Mouse (Mus musculus) liver, embryonic 11.5 days (tissue): ENCODE measurements around the gene Olfr876. TPM values are rescaled to one million over a fixed set of nuclear protein-coding genes. Genes with fewer than 3 reads are reported as not detected.

ENCODE experiments used
- ATAC-seq: fragments of 200-750 bp; cut with Nextera tagmentation; replicated peaks from 2 replicates; pipeline ENCODE4 v1.8.0; 2017; ENCODE audit warnings: moderate number of reproducible peaks, mild to moderate bottlenecking, moderate TSS enrichment, moderate library complexity; ENCODE audit not compliant: low FRiP score
- DNase-seq: peaks from one replicate; pipeline ENCODE4 v3.0.0-alpha.2; 2017; ENCODE audit warnings: low spot score
- H3K27ac ChIP-seq: fragments of 300-500 bp; sonication (generic); 2 replicates; pipeline ENCODE4 v1.5.1; 2014; ENCODE audit warnings: mild to moderate bottlenecking, low read depth, low read length, control low read depth
- H3K27me3 ChIP-seq: fragments of 300-500 bp; sonication (generic); replicated peaks from 2 replicates; pipeline ENCODE4 v1.6.1; 2014; ENCODE audit warnings: low read length, mixed read lengths; ENCODE audit not compliant: control insufficient read depth, insufficient read depth
- H3K36me3 ChIP-seq: fragments of 300-500 bp; sonication (generic); 2 replicates; pipeline ENCODE4 v1.6.1; 2014; ENCODE audit warnings: mild to moderate bottlenecking, low read length, moderate library complexity, mixed read lengths; ENCODE audit not compliant: control insufficient read depth, insufficient read depth
- H3K4me1 ChIP-seq: fragments of 300-500 bp; sonication (generic); replicated peaks from 2 replicates; pipeline ENCODE4 v1.6.1; 2014; ENCODE audit warnings: low read length, mixed read lengths; ENCODE audit not compliant: control insufficient read depth, insufficient read depth
- H3K4me2 ChIP-seq: fragments of 300-500 bp; sonication (generic); 2 replicates; pipeline ENCODE4 v1.6.1; 2014; ENCODE audit warnings: mild to moderate bottlenecking, control low read depth, moderate library complexity
- H3K4me3 ChIP-seq: fragments of 300-500 bp; sonication (generic); 2 replicates; pipeline ENCODE4 v1.5.1; 2014; ENCODE audit warnings: low read depth, low read length, control low read depth
- H3K9ac ChIP-seq: fragments of 300-500 bp; sonication (generic); 2 replicates; pipeline ENCODE4 v1.6.1; 2014; ENCODE audit warnings: low read depth, low read length, control low read depth
- H3K9me3 ChIP-seq: fragments of 300-500 bp; sonication (generic); 2 replicates; pipeline ENCODE4 v1.6.1; 2016; ENCODE audit warnings: low read length, inconsistent platforms, mixed read lengths; ENCODE audit not compliant: control insufficient read depth
- WGBS: fragments of 180-500 bp; shearing (Covaris S2); extraction: QIAGEN DNeasy Blood & Tissue Kit; methylation state at CpG from one replicate; pipeline ENCODE4 v1.1.7; 2014; 5-methylcytosine and 5-hydroxymethylcytosine counted together
- polyA plus RNA-seq: library from polyadenylated mRNA; unstranded; fragments of >200 nt; fragmentation: Nextera tagmentation; extraction: Ambion mirVana; gene quantifications from 2 replicates; pipeline ENCODE4 v1.2.1, GENCODE M21; 2014

Gene Olfr876
- polyA plus RNA-seq, 1 experiment from 2014 or later, result not detected

GRCm38 (mm10) chr9:37802055-37802454 lies 776 bp upstream of the Olfr876 start:
- H3K36me3 ChIP-seq, result no peaks in the 10 kb centered on the region
- DNase-seq, result no peak
- H3K4me3 ChIP-seq, result no peak overlapping the region
- 70% methylated on average over 4 of the region's 4 CpGs for WGBS
- H3K9ac ChIP-seq, result no peak overlapping the region
- no peak overlapping the region for H3K27ac ChIP-seq
- H3K4me1 ChIP-seq, result no peaks in the 10 kb centered on the region
- ATAC-seq, result no peak
- H3K27me3 ChIP-seq, result no peaks in the 10 kb centered on the region
- H3K4me2 ChIP-seq, result no peak overlapping the region
- no peaks in the 10 kb centered on the region for H3K9me3 ChIP-seq

DNA sequence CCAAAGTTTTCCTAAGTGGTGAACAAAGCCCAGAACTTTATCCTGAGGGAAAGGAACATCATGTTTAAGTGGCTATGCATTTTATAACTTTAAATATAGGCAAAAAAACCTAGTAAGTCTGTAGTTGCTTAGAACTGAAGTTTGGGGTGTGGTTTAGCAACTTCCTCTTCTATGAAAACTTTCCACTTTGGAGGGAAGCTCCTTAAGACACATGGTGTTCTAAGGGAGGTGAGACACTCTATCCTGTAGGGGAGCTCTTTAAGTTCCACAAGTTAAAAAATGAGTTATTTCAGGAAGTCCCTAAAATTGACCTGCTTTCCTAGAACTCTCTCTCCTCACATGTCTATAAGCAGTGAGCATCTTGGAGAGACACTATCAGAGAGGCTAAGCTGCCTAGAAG lies 4.4 kb downstream of the Olfr876 start:
- DNase-seq, result no peak
- Histone ChIP-seq H3K4me1 (no peaks in the 10 kb centered on the region), H3K4me3 (no peak overlapping the region), H3K4me2 (no peak overlapping the region), H3K27ac (no peak overlapping the region), H3K9me3 (no peaks in the 10 kb centered on the region), H3K27me3 (no peaks in the 10 kb centered on the region), H3K9ac (no peak overlapping the region), H3K36me3 (no peaks in the 10 kb centered on the region)
- no peak for ATAC-seq

DNA sequence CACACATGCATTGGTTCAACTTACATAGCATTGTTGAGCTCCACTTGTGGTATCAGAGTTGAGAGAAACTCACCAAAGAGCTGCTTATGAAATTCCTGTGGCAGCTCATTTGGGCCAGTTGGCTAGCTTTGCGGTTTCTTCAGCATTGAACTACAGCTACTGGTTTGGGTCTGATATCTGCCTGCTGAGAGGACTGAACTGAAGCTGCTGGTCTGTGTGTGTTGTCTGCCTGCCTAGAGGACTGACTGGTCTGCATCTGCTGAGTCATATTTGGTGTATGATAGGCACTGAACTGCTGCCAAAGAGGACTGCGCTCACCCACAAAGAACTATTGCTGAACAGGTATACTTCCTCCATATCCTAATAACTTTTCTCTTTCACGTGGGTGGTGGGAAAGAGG lies 5.6 kb downstream of the Olfr876 start:
- H3K4me2 ChIP-seq, result no peak overlapping the region
- no peak overlapping the region for H3K27ac ChIP-seq
- WGBS, result 77% methylated on average over 3 of the region's 3 CpGs
- no peak for DNase-seq
- no peaks in the 10 kb centered on the region for H3K36me3 ChIP-seq
- no peak for ATAC-seq
- H3K9me3 ChIP-seq, result no peaks in the 10 kb centered on the region
- H3K9ac ChIP-seq, result no peak overlapping the region
- no peak overlapping the region for H3K4me3 ChIP-seq
- no peaks in the 10 kb centered on the region for H3K4me1 ChIP-seq
- H3K27me3 ChIP-seq, result no peaks in the 10 kb centered on the region

DNA sequence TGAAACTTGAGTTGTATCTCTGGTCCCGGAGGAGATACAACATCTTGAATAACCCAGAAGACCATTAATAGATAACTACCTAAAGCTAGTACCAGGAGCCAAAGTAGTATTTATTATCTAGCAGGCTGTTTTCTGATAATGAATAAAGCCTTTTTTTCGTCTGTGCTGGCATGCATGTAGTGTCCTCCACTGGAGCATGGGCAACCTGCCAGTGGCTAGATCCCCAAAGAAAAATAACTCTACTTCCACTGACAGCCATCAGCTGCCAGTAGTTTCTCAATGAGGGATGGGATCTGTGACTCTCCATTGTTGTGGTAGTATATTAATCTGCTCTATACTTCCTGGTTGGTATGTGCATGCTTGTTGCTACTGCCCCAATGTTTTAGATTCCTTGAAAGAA lies 6.1 kb downstream of the Olfr876 start:
- 74% methylated on average over 2 of the region's 2 CpGs for WGBS
- no peaks in the 10 kb centered on the region for H3K27me3 ChIP-seq
- no peak for ATAC-seq

DNA sequence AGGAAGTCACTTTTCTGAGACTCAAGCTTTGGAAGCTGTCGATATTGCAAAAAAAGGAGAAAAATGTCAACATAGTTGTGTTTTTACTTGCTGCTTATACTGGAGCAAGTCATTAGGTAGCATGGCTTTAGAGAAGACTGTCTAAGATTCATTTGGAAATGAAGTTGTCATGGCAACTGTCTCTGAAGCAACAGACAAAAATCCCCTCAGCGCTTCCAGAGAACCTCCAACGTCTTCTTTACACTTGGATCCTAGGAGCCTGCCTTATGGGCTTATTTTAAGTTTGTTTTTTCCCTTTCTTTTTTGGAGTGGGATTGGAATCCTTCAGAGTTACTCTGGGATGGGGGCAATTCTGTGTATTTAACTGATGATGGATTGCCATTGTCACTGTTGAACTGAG lies 11.9 kb downstream of the Olfr876 start:
- no peaks in the 10 kb centered on the region for H3K9me3 ChIP-seq
- no peaks in the 10 kb centered on the region for H3K4me1 ChIP-seq
- no peak for ATAC-seq
- DNase-seq, result no peak
- no peak overlapping the region for H3K27ac ChIP-seq
- H3K9ac ChIP-seq, result no peak overlapping the region
- WGBS, result 91% methylated on average over 3 of the region's 3 CpGs
- H3K36me3 ChIP-seq, result no peaks in the 10 kb centered on the region
- no peaks in the 10 kb centered on the region for H3K27me3 ChIP-seq
- no peak overlapping the region for H3K4me3 ChIP-seq
- no peak overlapping the region for H3K4me2 ChIP-seq

More for the DNA sequence above, 6.1 kb downstream of the Olfr876 start:
- H3K9me3 ChIP-seq, result no peaks in the 10 kb centered on the region
- no peak overlapping the region for H3K27ac ChIP-seq
- no peak overlapping the region for H3K9ac ChIP-seq
- DNase-seq, result no peak
- no peaks in the 10 kb centered on the region for H3K36me3 ChIP-seq
- H3K4me2 ChIP-seq, result no peak overlapping the region
- no peak overlapping the region for H3K4me3 ChIP-seq
- H3K4me1 ChIP-seq, result no peaks in the 10 kb centered on the region

GRCm38 (mm10) chr9:37829881-37830280 lies 27.1 kb downstream of the Olfr876 start:
- H3K4me2 ChIP-seq, result no peak overlapping the region
- ATAC-seq, result no peak
- no peak overlapping the region for H3K27ac ChIP-seq
- DNase-seq, result no peak
- no peak overlapping the region for H3K4me3 ChIP-seq
- no peaks in the 10 kb centered on the region for H3K4me1 ChIP-seq
- no peaks in the 10 kb centered on the region for H3K36me3 ChIP-seq
- no peaks in the 10 kb centered on the region for H3K27me3 ChIP-seq
- H3K9me3 ChIP-seq, result no peaks in the 10 kb centered on the region
- no peak overlapping the region for H3K9ac ChIP-seq

DNA sequence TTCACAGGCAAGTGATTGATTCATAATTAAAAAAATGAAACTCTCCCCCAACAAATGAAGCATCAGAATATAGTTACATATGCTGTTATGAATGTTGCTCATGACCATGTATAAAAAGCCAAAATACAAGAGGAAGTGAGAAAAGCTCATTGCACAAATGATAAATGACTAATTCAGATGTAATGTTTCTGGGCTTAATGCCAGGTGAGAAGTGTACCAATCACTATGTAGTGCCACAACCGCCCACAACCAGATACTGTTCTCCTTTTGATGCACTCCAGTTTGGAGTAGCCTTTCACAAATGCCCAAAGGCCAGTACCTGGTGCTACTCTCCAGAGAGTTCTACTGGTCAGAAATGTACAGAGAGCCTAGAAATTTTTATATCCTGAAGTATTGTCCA lies 30.5 kb downstream of the Olfr876 start:
- ATAC-seq, result no peak

DNA sequence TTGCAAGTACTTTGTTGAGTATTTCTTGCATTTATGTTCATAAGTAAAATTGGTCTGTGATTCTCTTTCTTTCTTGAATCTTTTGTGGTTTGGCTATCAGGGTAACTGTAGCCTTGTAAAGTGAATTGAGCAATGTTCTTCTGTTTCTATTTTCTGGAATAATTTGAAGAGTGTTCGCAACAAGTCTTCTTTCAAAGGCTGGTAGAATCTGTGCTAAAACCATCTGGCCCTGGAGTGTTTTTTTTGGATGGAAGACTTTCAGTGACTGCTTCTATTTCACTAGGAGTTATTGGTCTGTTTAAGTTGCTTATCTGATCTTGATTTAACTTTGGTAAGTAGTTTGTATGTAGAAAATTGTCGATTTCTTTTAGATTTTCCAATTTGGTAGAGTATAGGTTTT lies 46.4 kb downstream of the Olfr876 start:
- ATAC-seq, result no peak
- H3K27me3 ChIP-seq, result no peaks in the 10 kb centered on the region
- H3K4me2 ChIP-seq, result no peak overlapping the region
- no peaks in the 10 kb centered on the region for H3K4me1 ChIP-seq
- WGBS, result 76% methylated on average over 2 of the region's 2 CpGs
- H3K9ac ChIP-seq, result no peak overlapping the region
- no peaks in the 10 kb centered on the region for H3K9me3 ChIP-seq
- H3K36me3 ChIP-seq, result no peaks in the 10 kb centered on the region
- H3K4me3 ChIP-seq, result no peak overlapping the region
- H3K27ac ChIP-seq, result no peak overlapping the region
- no peak for DNase-seq

More for the DNA sequence above, 30.5 kb downstream of the Olfr876 start:
- Histone ChIP-seq H3K9ac (no peak overlapping the region), H3K27me3 (no peaks in the 10 kb centered on the region), H3K4me3 (no peak overlapping the region), H3K27ac (no peak overlapping the region), H3K36me3 (no peaks in the 10 kb centered on the region), H3K9me3 (no peaks in the 10 kb centered on the region), H3K4me2 (no peak overlapping the region), H3K4me1 (no peaks in the 10 kb centered on the region)
- 68% methylated on average over 1 of the region's 1 CpGs for WGBS
- DNase-seq, result no peak

DNA sequence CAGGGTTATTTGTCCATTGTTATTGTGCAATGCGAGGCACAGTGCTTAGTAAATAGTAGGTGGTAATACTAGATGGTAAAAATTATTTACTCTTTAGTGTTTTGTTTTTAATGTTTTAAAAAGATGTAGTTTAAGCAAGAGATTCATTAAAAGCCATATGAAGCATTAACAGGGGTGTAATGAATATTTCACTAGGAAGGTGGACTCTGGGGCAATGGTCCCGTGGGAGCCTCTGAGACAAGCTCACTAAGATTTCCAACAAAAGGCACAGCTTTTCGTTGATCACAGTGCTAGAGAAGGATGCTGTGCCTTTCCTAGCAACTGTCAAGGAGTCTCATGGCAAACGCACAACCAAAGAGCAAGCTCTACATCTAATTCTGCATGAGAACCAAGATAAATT lies 51.1 kb downstream of the Olfr876 start, which contains the start of gene Olfr877:
Gene Olfr877, plus strand, starts transcription at position 301 of the 400 bp plus-strand sequence.
- H3K36me3 ChIP-seq, result no peaks in the 10 kb centered on the region
- no peaks in the 10 kb centered on the region for H3K9me3 ChIP-seq
- H3K27ac ChIP-seq, result no peak within 1 kb of the TSS
- no peaks in the 10 kb centered on the region for H3K27me3 ChIP-seq
- no peak within 1 kb of the TSS for H3K4me2 ChIP-seq
- DNase-seq, result no peak
- no peak for ATAC-seq
- H3K4me3 ChIP-seq, result no peak within 1 kb of the TSS
- WGBS, result 76% methylated on average over 4 of the region's 4 CpGs
- H3K9ac ChIP-seq, result no peak within 1 kb of the TSS
- H3K4me1 ChIP-seq, result no peaks in the 10 kb centered on the region
